Mouse (Mus musculus) cerebellum, adult 2 months (tissue): Measurements from ENCODE around the gene Ccdc155.

Source experiments
- CTCF ChIP-seq: fragments of 200-500 bp; IDR thresholded peaks from 2 replicates; pipeline ENCODE4 v1.5.1; 2011; ENCODE audit warnings: low read depth, mild to moderate bottlenecking, control low read depth, low read length, moderate library complexity, borderline replicate concordance; ENCODE audit not compliant: insufficient read depth
- POLR2A ChIP-seq: fragments of 200-500 bp; IDR thresholded peaks from 2 replicates; pipeline ENCODE4 v1.6.1; 2011; ENCODE audit warnings: low read length, control low read depth, borderline replicate concordance; ENCODE audit not compliant: insufficient read depth

GRCm38 (mm10) chr7:45180896-45181477, 23.7 kb downstream of the Ccdc155 start, which contains the start of gene Pth2:
- TF ChIP-seq CTCF, result no peak
- no peak for TF ChIP-seq POLR2A
